Mouse (Mus musculus): Measurements from ENCODE around the gene St14.

DNA sequence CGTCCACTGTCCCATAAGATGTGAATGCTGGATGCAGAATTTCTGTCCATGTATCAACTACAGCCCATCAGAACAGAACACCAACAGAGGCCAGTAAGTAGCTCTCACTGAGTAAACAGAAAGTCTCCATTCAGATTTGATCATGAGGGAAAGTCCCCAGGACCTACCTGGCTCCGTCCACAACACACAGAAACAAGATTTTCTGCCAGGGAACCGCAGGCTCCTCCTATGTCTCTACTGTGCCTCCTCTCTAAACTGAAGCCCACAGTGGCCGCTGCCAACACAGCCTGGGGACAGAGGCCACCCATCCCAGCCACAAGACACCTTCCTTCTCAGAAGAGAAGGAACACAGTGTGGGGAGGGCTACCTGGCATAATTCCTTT lies 11.1 kb downstream of the St14 start:
- TF ChIP-seq MAFK (IDR thresholded peaks at IDR 0.05; ENCODE audit: insufficient read depth, low read depth, low read length) = no peak
- no peak for TF ChIP-seq ZC3H11A (IDR thresholded peaks at IDR 0.05; ENCODE audit: borderline replicate concordance, low read depth, low read length)
- TF ChIP-seq ZNF384 (IDR thresholded peaks at IDR 0.05; ENCODE audit: low read depth, low read length) = no peak
